Mouse (Mus musculus) heart, adult 18-20 months (tissue): Measurements from ENCODE around the gene Tmem41b. TPM values are rescaled to one million over a fixed set of nuclear protein-coding genes. Genes with fewer than 3 reads are reported as not detected.

Experiments
- DNase-seq, 2 experiments: peaks; one replicate each; pipeline ENCODE4 v3.0.0; 2021 to 2022; ENCODE audit warnings: mixed read lengths in 1 of 2
- total RNA-seq, 2 experiments: library from RNA; stranded (reverse); gene quantifications; 2 replicates each; pipeline ENCODE4 v1.2.3; 2021

The Tmem41b gene
- total RNA-seq, 2 experiments from 2014 or later, result 43.4 to 54.7 TPM

GRCm38 (mm10) chr7:109922889-109923288 is 63.8 kb downstream of the Tmem41b start:
- DNase-seq, result no peak

Other genes with a start within 250 kb of the Tmem41b start
- 10 to 100 TPM; 29.2 to 31.1 TPM for gene Tmem9b, start 234.1 kb downstream of the Tmem41b start, total RNA-seq
- under 1 TPM; 0.20 to 0.21 TPM for gene Nrip3, start 204.9 kb downstream of the Tmem41b start, total RNA-seq
- gene Scube2, start 121.2 kb downstream of the Tmem41b start, total RNA-seq, result 10 to 100 TPM; 24.1 to 32.0 TPM
- gene Dennd5a, start 26.5 kb downstream of the Tmem41b start, total RNA-seq, result 100 to 1,000 TPM; 122 to 123 TPM
- gene Ipo7, start 31.3 kb upstream of the Tmem41b start, total RNA-seq, result 10 to 100 TPM; 96.4 to 99.0 TPM
- 1 to 10 TPM; 6.8 to 7.6 TPM for gene Zfp143, start 74.3 kb upstream of the Tmem41b start, total RNA-seq
- gene Wee1, start 135.1 kb upstream of the Tmem41b start, total RNA-seq, result 10 to 100 TPM in 1 of 2 experiments, 1 to 10 TPM in 1; 9.2 to 11.3 TPM
- 10 to 100 TPM; 10.8 to 14.7 TPM for gene Swap70, start 234.8 kb upstream of the Tmem41b start, total RNA-seq